Mouse (Mus musculus) G1E (cell line): ENCODE measurements around the gene Erbb4.

ENCODE experiments used
- CTCF ChIP-seq: IDR thresholded peaks from 2 replicates; pipeline ENCODE4 v1.5.1; 2012; ENCODE audit warnings: low read depth, low read length, inconsistent platforms, mixed read lengths
- GATA1 ChIP-seq: IDR thresholded peaks from 2 replicates; pipeline ENCODE4 v1.6.1; 2012; ENCODE audit warnings: borderline replicate concordance, low read length, inconsistent platforms, mixed read lengths
- POLR2AphosphoS5 ChIP-seq: IDR thresholded peaks from 2 replicates; pipeline ENCODE4 v1.6.1; 2012; ENCODE audit warnings: low read depth, low read length, inconsistent platforms; ENCODE audit not compliant: insufficient replicate concordance

- no peak for TF ChIP-seq CTCF
- TF ChIP-seq GATA1, result no peak
- TF ChIP-seq POLR2AphosphoS5, result no peak
Measured at GRCm38 (mm10) chr1:68762456-68762855, 345.4 kb downstream of the Erbb4 start.
